Mouse (Mus musculus) ovary, postnatal 14 days (tissue): ENCODE results near the gene Brd9.

Experiments
- DNase-seq: peaks from one replicate; pipeline ENCODE4 v3.0.0; 2022; ENCODE audit warnings: low spot score

The Brd9 gene

GRCm38 (mm10) chr13:73937321-73938176 is at the start of gene Brd9, which contains the start of gene Trip13:
Brd9 (plus strand) TSS chr13:73937811.
Trip13 (minus strand) TSS chr13:73937784.
- DNase-seq = peak; percentile 95

GRCm38 (mm10) chr13:73892493-73893178 is 45.0 kb upstream of the Brd9 start:
- no peak for DNase-seq

DNA sequence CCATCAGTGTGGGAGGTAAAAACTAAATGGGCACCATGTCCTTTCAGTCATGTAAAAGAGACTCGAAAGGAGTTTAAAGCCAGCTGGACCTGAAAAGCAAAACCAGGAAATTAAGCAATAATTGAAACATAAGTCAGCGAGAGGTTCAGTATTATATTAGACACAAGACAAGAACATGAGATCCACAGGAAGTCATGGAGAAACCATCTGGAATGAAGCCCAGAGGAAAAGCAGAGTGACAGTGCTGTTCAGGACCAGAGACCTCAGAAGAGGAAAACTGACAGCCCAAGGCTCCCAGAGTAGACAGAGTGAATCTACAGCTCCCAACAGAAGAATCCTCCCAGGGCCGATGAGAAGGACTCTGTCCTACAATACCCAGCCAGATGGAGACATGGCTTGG is 40.0 kb upstream of the Brd9 start:
- DNase-seq = no peak

DNA sequence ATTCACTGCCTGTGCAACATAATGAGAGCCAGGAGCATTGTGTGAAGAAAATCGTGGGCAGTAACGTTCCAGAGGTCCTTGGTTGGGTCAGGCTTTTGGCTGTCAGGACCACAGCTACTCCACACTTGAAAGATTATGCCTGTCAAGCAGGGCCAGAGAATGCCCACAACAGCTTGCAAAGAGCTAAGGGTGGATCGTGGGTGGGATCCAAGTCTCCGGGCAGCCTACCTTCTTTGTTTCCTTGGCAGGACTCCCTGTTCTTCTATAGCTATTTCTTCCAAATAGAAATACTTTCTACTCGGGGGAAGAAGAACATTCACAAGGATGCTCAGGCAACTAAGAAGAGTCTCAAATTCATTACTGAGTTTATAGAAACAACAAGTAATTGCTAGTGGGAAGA is 30.5 kb upstream of the Brd9 start:
- no peak for DNase-seq

DNA sequence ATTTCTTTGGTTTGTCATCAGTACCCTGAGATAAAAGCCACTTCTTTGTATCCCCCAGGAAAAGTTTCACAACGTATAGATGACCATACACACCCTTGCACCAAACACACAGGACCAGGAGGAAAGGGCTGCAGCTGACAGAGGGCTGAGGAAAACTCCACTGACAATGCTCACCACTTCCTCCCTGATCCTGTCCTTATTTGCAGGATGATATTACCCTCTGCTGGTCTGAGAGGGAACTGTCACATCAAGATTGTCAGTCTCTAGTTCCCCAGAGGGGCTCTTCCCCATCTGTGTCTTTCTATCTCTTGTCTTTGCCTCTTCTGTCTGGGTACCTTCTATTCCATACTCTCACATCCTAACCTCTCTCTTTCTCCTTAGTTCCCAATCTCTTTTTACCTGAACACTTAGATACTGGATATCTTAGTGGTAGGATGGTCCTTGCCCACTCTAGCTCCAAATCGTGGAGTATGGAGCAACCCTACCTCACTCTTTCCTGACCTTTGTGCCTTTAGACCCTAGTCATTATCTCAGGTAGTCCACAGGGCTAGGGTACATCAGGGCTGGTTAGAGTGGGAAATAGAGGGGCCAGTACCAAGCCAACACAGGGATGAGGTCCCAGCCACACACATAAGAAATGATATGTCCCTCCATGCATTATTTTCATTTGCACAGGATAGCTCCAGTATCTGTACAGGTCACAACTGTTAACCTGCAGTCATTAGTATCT is 29.8 kb upstream of the Brd9 start:
- DNase-seq = peak; percentile 48

DNA sequence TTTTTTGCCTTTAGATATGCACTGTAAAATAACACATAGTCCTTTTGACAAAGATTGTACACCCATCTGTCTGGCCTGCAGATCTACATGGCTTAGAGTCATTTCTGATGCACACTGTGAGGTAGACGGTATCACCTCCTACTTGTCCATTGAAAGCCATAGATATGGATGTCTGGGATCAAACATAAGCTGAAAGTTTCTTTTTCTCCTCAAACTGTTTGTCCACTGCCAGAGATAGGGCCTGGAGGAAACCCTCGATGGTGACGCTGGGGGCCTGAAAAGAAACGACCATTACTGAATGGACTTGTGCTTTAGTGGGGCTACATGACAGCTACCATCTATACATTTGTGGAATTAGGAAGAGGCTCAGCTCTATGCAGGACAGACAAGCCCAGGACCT is 24.5 kb upstream of the Brd9 start:
- no peak for DNase-seq

DNA sequence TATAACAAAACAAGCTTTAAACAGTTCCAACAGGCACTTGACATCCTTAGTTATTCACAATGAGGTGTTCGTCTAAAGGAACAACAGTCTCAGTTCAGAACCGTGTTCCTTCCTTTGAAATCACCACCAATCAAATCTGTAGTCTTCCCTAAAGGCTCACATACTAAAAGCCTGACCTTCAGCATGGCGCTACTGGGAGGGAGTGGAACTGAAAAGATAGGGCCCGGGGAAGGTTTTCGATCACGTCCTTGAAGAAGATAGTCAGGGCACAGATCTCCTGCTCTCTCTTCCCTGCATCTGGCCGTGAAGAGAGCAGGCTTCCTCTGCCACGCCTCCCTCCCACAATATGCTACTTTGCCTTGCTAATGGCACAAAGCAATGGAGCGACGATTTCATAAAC is 5.4 kb upstream of the Brd9 start:
- no peak for DNase-seq

GRCm38 (mm10) chr13:73936938-73937320 is 682 bp upstream of the Brd9 start:
- DNase-seq = no peak

DNA sequence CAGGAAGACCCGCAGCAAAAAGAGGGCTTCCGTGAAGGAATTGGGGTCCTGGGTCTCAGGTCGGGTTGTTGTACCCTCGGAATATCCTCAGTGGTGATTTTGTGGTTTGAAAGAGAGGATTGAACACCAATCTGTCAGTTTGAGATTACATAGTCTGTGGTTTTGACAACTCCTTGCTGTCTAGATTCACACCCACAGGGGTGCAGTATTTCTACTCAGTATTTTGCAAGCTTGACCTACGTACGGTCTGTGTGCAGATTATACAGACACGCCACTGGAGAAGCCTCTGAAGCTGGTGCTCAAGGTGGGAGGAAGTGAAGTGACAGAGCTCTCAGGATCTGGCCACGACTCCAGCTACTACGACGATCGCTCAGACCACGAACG is 558 bp downstream of the Brd9 start:
- DNase-seq = no peak

- DNase-seq = no peak
Measured at GRCm38 (mm10) chr13:73939101-73939500, 1.5 kb downstream of the Brd9 start.

GRCm38 (mm10) chr13:73944606-73945005 is 7.0 kb downstream of the Brd9 start:
- no peak for DNase-seq

DNA sequence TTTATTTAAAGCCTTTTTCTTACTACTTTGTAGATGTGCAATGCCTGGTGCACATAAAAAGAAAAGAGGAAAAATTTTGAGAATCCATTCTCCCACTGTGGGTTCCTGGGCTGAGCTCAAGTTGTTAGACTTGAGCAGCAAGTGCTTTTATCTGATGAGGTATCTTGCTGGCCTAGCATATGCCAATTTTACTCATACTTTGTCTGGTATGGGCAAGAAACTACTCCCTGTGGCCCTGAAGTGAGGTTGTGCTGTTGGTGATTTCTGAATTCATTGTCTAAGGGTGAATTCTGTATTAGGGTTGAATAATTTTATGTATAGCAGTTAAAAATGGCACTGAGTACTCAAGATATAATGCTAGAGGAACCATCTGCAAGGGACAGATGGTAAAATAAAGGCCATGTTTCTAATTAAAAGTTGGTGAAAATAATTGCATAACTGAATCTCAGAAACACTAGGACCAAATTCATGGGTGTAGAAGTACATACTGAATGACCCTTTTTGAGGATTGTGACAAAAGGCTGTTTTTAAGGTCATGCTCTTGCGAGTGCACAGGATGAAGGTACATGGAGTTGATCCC is 16.0 kb downstream of the Brd9 start:
- no peak for DNase-seq

- no peak for DNase-seq
Measured at GRCm38 (mm10) chr13:73954666-73955065, 17.1 kb downstream of the Brd9 start.

GRCm38 (mm10) chr13:73955531-73955930 is 17.9 kb downstream of the Brd9 start:
- no peak for DNase-seq

DNA sequence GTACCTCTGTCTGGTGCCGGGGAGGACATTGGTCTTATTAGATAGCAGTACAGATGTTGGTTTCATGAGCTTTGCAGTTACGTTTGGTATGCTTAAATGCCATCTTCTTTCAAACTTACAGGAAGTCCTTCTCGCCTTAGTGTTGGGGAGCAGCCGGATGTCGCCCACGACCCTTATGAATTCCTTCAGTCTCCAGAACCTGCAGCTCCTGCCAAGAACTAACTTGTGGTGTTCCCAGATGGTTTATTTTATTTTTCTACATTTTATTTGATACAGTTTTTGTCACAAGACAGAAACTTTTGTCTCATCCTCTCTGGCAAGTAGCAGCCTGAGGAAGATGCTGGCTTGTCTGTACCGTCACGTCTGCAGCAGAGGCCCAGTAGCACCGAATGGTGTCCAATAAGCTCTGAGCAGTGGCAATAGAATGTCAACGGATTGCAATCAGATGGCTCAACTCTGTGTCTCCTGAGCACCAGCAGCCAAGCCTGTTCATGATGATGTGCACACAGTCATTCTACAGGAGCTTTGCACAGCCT is 22.6 kb downstream of the Brd9 start:
- no peak for DNase-seq

DNA sequence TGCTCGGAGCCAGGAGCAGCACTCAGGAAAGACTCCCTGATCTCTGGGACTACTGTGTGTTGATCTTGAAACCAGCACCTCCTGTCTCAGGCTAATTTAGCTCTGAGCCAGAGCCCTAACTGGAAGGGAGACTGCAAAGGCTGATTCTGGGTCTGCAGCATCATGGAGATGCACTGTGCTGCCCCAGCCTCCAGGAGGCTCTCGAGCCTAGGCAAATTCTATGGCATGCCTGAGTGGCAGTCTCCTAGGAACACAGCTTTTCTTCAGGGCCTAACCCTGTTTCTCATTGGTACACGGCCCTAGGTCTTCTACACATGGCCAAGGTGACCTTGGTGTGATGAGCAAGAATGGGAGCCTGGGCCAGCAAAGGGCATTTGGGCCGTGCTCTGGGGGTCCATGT is 23.6 kb downstream of the Brd9 start:
- DNase-seq = no peak

DNA sequence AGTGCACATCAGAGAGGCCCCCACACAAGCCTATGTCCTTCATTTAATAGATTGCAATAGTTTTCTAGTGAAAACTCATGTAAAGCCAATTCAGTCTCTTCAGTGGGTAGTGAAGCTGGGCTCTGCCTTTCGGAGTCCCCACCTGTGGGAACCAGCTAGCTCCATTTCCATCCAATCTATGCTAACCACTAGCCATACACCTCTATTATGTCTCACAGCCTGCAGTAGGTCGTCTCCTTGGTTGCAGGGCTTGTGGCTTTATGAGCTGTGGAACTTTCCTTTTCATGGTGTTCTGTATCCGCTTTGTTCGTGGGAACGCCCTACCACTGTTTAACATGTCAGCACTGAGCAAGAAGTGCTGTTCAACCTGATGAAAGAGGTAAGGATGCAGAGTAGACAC is 25.9 kb downstream of the Brd9 start, which contains the start of gene Zdhhc11:
Gene Zdhhc11 (plus strand): TSS at position 301 of the 400 bp plus-strand sequence.
- no peak for DNase-seq

GRCm38 (mm10) chr13:73970545-73971448 is 33.2 kb downstream of the Brd9 start:
- peak; percentile 65 for DNase-seq

GRCm38 (mm10) chr13:73974523-73974922 is 36.9 kb downstream of the Brd9 start:
- no peak for DNase-seq

GRCm38 (mm10) chr13:73976935-73977334 is 39.3 kb downstream of the Brd9 start:
- DNase-seq = no peak

- DNase-seq = no peak
Measured at GRCm38 (mm10) chr13:73990325-73990724, 52.7 kb downstream of the Brd9 start.
